Mouse (Mus musculus): ENCODE measurements around the gene Btk. TPM values are rescaled to one million over a fixed set of nuclear protein-coding genes. Genes with fewer than 3 reads are reported as not detected.

The Btk gene
- under 1 TPM; 0.87 to 0.91 TPM for total RNA-seq (2021)

DNA sequence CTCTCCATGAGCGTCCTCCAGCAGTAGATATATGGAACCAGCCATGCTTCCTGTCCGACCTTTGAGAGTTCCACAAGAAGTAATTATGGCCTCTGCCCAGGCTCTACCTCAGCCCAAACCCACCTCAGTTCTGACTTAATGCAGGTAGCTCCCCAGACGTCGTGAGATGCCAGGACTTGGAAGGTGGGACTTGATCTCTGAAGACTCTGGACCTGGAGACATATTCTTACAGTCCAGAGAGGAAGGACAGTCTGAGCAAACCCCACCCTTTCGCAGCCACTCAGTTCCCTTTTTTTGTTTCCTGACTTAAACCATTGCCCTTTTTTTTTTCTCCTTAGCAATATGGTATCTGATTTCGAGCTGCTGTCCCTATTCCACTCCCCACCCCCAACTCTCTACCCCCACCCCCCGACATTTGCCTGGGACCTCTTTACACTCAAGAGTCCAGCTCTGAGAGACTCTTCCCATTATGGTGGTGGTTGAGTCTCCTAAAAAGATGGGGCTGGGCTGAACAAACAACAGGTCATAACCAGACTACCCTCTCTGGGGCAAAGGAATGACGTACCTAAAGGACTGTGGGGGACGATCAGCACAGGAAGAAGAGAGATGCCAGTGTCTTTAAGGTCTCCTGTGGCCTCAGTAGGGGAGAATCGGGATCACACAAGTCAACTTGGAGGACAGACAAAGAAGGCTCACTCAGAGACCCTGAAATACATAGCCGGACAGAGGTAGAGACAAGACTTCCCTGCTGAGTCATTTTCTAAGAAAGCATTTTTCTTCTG lies at the start of gene Btk:
TSS of gene Btk (minus strand) at position 683 of the 782 bp plus-strand sequence.
- DNase-seq (ENCODE audit: extremely low spot score in 1 of 2, low spot score in 1 of 2) = no peak

DNA sequence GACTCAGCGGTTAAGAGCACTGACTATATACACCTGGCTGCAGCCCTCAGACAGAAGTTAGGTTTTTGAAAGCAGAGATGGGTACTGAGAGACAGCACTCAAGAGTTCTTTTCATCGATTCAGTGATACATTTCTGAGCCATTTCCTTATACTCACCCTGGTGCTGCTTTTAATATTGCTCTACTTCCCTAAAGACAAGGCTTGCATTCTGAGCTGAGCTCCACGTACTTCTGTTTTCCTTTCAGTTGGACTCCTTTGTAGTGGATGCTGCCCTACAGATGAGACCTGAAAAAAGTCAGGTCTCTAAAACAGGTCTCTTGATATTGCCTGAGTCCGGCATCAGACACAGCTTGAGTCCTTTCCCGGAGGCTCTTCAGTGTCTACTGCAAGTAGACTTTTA lies 49.3 kb upstream of the Btk start:
- DNase-seq (ENCODE audit: extremely low spot score in 1 of 2, low spot score in 1 of 2) = no peak

- no peak for DNase-seq (ENCODE audit: extremely low spot score in 1 of 2, low spot score in 1 of 2)
These were observed 44.8 kb upstream of the Btk start for GRCm38 (mm10) chrX:134628200-134628599.

DNA sequence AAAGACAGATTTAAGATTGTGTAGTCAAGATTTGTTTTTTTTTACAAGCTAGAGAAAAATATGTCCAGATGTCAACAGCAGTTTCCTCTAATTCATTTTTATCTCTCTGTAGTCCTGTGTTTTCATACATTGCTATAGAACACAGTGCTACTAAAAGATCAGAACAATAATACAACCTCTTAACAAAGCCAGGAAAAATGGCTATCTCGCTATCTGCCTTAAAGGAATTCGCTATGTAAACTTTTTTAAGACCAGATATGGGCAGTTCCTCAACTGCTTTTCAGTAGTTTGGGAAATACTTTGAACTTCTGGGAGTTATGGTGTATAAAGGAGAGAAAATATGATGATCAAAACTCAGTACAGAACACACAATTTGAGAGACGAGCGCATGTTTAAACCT lies 40.0 kb upstream of the Btk start:
- no peak for DNase-seq (ENCODE audit: extremely low spot score in 1 of 2, low spot score in 1 of 2)

DNA sequence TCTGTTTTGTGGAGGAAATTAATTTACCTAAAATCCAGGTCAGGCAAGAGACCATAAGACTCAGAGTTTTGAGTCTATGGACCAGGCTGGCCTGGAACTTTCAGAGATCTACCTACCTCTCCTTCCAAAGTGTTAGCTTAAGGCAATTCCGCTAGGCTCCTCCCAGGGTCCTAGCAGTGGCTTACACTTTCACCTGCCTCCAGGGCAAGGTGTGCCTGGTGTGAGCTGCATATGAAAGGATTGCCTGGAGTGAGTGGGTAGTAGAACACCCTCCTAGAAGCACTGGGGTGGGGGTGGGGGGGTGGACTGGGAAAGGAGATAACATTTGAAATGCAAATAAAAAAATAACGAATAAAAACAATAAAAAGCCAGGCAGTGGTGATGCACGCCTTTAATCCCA lies 38.3 kb upstream of the Btk start:
- DNase-seq (ENCODE audit: extremely low spot score in 1 of 2, low spot score in 1 of 2) = no peak

GRCm38 (mm10) chrX:134620254-134620865 lies 37.0 kb upstream of the Btk start:
- no peak for DNase-seq (ENCODE audit: extremely low spot score in 1 of 2, low spot score in 1 of 2)

DNA sequence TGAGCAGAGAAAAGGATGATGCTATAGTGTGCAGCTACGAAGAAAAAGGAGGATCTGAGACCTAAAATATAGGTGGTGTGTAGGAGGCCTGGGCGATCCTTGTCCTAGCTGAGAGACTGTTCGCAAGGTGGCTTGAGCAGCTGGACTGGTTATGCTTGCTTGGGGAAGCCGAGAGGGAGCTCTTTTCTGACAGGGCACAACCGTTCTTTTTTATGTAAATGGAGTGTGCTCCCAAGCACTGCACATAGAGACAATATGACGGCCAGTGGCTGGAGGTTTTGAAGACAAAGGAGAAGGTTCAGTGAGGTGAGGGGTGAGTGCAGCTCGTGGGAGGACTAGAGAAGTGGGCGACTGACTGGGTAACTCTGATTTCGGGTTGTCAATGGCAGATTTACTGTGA lies 36.3 kb upstream of the Btk start:
- no peak for DNase-seq (ENCODE audit: extremely low spot score in 1 of 2, low spot score in 1 of 2)

DNA sequence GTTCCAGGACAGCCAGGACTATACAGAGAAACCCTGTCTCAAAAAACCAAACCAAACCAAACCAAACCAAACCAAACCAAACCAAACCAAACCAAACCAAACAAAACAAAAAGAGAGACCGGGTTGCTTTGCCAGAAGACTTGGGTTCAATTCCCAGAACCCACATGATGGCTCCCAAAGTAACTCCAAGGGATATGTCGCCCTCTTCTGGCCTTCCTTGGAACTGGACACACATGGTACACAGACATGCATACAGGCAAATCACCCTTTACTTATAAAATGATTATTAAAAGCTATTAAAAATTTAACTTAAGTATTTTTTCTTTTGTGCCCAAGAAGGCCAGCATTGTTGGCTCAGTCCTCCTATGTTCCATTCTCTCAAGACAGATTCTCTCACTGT lies 30.9 kb upstream of the Btk start:
- no peak for DNase-seq (ENCODE audit: extremely low spot score in 1 of 2, low spot score in 1 of 2)

DNA sequence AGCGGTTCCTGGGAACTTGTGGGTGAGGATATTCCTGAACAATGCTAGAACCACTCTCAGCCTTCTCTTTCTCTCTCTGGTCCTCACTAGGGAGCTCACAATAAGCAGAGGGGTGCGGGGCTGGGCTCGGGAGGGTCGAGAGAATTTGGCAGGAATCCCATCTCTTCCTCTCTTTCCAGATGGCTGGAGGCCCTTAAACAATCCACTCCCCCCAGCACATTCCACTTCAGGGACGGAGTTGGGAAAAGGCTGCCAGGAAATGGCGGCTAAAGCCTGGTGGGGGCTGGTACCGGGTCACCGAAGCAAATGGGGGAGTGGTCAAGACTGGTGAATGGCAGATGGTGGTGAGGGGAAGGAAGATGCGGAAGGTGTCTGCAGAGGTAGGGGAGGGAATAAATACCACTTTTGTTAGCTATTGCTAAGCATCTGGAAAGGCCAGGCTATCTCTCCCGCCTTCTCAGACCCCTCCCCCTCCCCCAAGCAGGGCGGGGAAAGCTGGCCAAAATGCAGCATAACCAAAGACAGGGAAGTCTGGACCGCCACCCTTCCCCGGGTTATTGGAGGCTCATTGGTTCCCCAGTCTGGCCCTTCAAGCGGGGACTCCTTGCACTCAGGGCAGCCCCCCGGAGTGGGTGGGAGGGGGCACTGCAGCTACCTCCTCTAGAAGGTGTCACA lies 29.1 kb upstream of the Btk start:
- peak in 1 of 2 experiments; percentile 22 for DNase-seq (ENCODE audit: extremely low spot score in 1 of 2, low spot score in 1 of 2)

DNA sequence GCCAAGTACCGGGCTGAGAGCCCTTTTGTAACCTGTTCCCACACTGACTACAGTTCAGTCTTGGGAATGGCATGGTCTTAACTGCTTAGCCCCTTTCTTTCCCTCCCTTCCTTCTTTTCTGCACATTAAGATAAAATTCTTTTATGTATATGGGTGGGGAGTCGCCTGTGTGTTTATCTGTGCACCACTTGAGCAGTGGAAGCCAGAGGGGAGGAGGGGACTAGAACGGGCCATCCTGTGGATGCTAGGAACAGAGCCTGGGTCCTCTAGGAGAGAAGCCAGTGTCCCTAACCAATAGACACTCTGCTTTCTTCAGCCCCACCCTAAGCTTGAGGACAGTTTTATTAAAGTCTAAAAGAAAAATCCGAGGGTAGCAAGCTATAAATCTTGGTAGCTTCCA lies 27.6 kb upstream of the Btk start:
- no peak for DNase-seq (ENCODE audit: extremely low spot score in 1 of 2, low spot score in 1 of 2)

DNA sequence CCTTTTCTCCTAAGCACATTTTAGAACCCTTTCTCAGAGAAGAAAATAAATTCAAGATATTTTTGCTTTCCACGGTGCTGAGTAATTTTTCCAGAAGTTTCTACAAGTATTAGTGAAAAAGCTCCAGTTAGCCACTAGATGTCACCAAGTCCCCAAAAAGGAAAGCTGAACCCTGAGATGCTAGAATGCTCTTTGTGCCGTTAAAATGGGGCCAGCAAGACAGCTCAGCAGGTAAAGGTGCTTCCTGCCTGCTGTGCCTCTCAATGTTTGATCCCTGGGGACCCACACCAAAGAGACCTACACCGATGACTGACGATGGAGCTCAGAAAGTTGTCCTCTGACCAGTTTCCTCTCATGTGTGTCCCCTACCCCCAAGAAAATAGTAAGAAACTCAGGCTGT lies 26.1 kb upstream of the Btk start:
- no peak for DNase-seq (ENCODE audit: extremely low spot score in 1 of 2, low spot score in 1 of 2)

DNA sequence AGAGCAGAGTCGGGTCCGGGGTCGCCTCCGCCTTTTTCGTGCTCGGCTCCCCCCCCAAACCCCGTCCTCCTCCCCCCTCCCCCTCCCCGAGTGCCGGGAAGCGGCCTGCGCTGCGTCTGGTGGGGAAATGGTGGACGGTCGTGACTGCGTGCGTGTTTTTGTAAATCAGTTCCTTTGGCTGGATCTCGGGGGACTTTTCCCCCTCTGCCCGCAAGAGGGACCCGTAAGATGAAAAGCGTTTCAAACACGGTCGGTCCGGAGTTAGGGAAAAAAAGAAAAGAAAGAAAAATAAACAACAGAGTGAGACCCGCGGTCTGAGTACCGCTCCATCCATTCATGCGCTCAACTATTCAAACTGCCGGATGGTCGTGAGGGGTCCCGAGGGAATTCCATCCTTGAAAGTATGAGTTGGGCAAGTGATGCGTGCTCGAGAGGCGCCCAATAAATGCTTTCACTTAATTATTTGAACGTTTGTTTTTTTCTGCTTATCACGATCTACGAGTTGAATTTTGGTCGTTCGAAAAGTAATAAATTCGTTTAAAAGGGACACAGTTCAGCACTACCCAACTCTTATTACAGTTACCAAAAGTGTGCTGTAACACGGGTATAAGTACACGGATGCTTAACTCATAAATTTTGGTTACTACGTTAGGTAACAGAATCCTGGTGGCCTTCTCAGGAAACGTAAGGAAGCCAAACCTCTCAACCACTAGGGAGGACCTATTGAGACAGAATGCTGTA lies 18.2 kb upstream of the Btk start:
- DNase-seq (ENCODE audit: extremely low spot score in 1 of 2, low spot score in 1 of 2) = no peak

DNA sequence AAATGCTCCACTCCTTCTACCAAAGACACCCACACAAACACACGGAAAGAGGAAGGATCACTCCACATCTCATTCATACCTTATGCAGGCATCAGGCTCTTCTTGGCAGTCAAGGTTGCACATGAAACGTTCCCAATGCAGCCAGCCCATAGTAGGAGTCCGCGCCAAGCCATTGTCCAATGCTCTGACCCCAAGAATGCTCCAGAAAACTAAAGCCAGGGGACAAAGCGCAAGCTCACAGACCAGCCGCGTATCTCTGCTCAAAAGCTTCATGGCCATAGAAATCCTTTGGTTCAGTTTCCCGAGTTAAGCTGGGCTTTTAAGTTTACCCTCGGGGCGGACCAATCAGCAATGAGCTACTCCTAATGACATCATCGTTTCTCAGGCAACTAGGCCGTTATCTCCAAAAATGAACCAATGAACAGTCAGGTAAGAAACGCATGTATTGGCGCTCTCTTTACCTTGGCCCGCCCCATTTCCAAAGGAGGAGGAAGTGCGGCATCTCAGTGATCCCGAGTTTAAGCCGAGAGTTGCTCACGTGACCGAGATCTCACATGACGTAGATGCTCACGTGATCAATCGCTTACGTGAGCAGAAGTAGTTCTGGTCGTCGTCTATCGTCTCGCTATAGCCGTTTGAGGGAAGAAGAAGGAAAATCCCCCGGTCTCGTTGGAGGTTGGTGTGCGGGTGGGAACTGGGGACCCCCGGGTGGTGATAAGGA lies 17.4 kb upstream of the Btk start, which contains the start of the genes Gla and Hnrnph2:
TSS of gene Gla (minus strand) at position 467 of the 721 bp plus-strand sequence.
TSS of gene Hnrnph2 (plus strand) at position 521 of the 721 bp plus-strand sequence.
- peak; percentile 55 to 66 for DNase-seq (ENCODE audit: extremely low spot score in 1 of 2, low spot score in 1 of 2)

DNA sequence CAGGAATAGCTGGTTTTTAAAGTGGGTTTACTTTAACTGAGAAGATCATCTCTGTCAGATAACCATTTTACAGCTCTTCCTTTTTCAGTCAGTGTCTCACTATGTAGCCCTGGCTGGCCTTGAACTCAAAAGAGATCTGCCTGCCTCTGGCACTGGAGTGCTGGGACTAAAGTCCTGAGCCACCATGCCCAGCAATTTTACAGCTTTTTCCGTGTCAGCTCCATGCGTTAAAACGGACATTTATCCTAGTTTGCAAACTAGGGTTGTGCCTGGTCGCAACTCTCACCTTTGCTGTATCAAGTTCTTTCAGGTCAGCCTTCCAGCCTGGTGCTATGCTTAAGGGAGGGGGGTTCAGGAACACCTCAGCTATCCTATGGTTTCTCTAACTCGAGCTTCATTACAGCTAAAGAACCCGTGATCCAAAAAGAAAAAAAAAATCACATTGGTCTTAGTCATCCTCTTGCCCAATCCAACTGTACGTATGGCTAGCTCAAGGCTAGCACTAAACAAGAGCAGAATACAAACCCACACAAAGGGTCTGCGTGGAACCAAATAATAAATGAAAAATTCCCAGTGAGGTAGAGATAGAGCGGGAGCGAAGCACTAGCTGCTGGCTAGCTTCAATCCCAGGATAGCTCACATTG lies 16.7 kb upstream of the Btk start:
- no peak for DNase-seq (ENCODE audit: extremely low spot score in 1 of 2, low spot score in 1 of 2)

DNA sequence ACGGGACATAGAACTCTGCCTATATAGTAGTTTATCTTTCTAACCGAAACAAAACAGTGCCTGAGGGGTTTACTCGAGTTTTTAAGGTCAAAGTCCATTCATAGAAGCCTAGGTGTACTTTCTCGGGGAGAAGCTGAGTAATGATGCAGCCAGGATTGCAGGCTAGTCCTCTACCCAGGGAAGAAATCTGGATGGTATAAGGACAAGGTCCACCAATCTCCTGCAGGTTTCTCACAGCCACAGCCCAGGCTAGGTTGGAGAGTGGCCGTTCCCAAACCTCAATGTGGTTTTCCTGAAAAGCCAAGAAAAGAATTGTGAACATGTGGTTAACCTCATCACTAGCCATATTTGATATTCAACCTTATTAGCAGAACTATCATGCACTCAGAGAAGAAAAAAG lies 6.5 kb upstream of the Btk start:
- no peak for DNase-seq (ENCODE audit: extremely low spot score in 1 of 2, low spot score in 1 of 2)

GRCm38 (mm10) chrX:134588997-134589396 lies 5.6 kb upstream of the Btk start:
- no peak for DNase-seq (ENCODE audit: extremely low spot score in 1 of 2, low spot score in 1 of 2)

DNA sequence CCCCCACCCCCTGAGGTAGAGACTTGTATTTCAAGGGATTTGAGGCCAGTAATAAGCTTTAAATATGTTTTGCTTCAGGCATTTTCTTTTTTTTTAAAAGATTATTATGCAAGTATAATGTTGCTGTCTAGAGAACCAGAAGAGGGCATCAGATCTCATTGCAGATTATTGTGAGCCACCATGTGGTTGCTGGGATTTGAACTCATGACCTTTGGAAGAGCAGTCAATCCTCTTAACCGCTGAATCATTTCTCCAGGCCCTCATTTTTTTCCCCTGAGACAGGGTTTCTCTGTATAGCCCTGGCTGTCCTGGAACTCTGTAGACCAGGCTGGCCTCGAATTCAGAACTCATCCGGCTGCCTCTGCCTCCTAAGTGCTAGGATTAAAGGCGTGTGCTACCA lies 4.9 kb upstream of the Btk start:
- DNase-seq (ENCODE audit: extremely low spot score in 1 of 2, low spot score in 1 of 2) = no peak

DNA sequence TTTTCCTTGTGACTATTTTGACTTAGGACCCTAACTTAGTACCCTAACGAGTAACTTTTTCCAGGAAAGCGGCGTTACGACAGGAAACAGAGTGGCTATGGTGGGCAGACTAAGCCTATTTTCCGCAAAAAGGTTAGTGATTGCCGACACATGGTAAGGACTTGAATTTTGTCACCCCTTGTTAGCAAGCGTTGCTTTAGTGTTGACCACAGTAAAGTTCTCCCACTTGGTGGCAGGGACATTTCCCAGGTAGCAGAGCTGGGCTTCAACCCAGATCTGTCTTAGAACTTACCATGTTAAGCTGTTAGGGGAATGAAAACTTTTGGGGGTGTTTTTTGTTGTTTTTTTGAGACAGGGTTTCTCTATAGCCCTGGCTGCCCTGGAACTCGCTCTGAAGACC lies 3.1 kb upstream of the Btk start:
- no peak for DNase-seq (ENCODE audit: extremely low spot score in 1 of 2, low spot score in 1 of 2)

- DNase-seq (ENCODE audit: extremely low spot score in 1 of 2, low spot score in 1 of 2) = peak; percentile 72 to 90
These were observed 2.0 kb upstream of the Btk start, which contains the start of gene Rpl36a for GRCm38 (mm10) chrX:134585103-134586002. Gene Rpl36a, plus strand, starts transcription at chrX:134585654.
